Mouse (Mus musculus) thymus, postnatal 4 days (tissue): ENCODE measurements around the gene Defb36.

Experiments used
- DNase-seq: peaks from one replicate; pipeline ENCODE4 v3.0.0; 2021

Defb36 gene

GRCm38 (mm10) chr2:152622953-152623352, 18.8 kb downstream of the Defb36 start, which contains the start of gene Defb25:
Gene Defb25, minus strand, starts transcription at chr2:152623053.
- DNase-seq, result no peak

DNA sequence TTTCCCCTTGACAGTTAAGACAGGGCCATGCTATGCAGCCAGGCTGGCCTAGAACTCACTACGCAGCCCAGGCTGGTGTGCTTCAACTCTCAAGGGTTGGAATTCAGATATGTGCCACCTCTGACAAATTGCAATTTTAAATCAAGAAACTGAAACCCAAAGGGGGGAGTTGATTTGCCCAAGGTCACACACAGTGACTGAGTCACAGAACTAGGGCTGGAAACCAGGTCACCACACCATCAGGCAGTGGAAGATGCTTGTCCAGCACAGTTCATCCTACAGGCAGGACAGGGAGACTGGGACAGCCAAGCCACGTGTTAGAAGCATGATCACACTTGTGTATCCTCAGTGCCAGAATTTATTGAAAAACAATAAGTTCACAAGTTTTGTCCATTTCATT, 20.4 kb downstream of the Defb36 start:
- DNase-seq, result no peak

GRCm38 (mm10) chr2:152625256-152625655, 21.1 kb downstream of the Defb36 start:
- DNase-seq, result no peak

DNA sequence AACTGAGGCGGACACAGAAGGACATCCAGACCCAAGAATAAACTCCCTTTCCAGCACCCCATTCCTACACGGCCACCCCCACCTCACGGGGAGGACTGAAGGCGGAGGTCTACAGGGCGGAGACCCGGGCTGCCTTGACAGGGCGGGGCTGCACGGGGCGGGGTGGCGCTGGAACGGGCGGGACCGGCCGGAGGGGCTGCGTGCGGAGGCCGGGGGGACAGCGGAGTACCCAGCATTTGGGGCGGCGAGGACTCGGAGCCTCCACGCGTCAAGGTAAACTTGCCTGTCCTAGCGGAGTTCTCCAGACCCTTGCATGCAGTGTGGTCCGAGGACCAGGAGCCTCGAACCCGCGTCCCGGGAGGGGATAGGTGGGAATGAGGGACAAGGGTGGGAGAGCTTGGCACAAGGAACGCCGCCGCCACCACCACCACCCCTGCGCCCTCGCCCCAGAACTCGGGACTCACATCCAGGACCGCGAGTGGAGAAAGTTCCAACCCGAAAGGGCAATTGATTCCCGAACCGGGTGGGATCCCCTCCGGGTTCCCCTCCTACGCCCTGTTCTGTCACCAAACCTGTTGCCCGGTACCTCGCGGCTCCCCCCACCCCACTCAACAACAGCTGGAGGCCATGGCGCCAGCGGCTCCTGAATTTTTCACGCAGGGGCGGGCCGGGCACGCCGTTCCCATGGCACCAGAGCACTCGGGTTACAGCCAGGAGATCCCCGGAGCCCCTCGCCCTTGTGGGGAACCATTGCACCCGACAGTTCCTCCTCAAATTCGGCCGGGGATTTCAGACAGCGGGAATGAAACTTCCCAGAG, 22.9 kb downstream of the Defb36 start, which contains the start of gene Rem1:
Rem1 (plus strand) TSS at position 178 of the 818 bp plus-strand sequence.
- DNase-seq, result no peak

DNA sequence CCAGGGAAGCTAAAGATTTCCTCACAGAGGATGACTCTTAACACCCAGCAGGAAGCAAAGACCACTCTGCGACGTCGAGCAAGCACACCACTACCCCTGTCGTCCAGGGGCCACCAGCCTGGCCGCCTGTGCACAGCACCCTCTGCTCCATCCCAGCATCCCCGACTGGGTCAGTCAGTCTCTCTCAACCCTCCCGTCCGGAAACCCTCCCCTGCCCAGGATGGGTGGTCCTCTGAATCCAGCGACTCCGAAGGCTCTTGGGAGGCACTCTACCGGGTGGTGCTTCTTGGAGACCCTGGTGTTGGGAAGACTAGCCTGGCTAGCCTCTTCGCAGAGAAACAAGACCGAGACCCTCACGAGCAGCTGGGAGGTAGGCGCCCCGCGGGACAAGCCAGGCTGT, 23.9 kb downstream of the Defb36 start:
- no peak for DNase-seq

GRCm38 (mm10) chr2:152629239-152629638, 25.1 kb downstream of the Defb36 start:
- no peak for DNase-seq

DNA sequence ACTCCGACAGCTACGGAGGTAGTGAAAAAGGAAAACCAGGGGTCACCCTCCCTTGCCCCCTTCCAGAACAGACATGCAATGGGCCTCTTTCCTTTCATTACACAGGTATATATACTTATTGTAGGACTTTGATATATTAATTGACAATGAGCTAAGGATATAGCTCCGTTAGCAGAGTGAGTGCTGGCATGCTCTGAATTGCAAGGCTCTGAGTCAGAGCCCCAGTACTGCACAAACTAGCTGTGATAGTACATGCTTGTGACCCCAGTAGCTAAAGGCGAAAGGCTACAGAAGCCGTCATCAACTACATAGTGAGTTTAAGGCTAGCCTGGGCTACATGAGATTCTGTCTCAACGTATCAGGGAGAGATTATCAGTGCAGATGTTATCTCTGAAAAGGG, 25.8 kb downstream of the Defb36 start:
- DNase-seq, result no peak

DNA sequence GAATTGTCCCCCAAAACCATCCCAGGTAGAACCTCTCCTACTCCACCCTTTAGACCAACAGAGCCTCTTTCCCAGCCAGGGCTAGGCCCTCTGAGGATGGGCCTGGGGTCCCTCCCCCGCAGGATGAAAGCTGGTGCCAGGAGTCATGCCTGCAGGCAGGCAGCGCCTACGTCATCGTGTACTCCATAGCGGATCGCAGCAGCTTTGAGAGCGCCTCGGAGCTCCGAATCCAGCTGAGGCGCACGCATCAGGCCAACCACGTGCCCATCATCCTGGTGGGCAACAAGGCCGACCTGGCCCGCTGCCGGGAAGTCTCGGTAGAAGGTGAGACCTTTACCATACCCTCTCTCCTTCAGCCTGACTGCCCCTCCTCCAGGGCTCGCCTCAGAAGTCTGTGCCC, 29.2 kb downstream of the Defb36 start:
- no peak for DNase-seq

DNA sequence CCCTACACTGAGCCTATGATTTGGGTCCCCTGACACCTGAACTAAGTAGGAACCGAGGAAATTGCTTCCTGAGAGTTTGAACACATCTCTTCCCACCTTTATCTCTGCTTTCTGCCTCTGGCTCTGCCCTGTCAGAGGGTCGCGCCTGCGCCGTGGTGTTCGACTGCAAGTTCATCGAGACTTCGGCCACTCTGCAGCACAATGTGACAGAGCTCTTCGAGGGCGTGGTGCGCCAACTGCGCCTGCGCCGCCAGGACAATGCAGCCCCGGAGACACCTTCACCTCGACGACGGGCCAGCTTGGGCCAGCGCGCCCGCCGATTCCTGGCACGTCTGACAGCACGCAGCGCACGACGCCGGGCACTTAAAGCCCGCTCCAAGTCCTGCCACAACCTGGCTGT, 30.2 kb downstream of the Defb36 start:
- DNase-seq, result no peak

DNA sequence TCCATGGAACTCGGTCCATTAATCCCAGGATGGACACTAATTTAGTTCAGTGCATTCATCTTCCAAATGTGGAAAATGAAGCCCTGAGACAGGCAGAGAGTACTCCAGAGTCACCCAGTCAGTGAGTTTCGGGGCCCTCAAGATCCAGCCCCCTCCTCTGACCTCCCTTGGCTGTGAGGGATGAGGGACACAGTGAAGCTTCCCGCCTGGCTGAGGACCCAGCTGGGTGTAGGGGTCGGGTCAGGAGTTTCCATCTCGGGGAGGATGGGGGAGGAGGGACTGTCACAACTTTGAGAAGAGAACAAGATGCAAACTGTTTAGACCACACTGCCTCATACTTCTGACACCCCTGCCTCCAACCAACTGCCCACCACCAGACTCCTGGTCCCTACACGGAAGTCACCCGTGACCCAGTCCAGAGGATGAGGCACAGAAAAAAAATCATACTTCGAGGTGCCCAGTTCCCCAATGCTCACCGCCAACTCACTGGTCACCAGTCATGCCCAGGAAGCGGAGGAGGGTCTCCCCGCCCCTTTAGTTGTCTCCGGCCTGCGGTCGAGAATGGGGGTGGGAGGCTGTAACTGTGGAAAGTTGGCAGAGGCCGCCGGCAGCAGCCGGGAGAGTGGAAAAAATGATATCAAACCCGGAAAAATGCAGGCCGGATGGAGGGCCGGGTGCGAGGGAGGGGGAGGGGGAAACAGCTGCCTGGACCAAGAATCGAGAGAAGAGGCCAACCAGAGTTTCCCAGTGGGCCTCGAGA, 32.3 kb downstream of the Defb36 start:
- DNase-seq, result no peak

GRCm38 (mm10) chr2:152637006-152637322, 32.8 kb downstream of the Defb36 start:
- DNase-seq, result no peak

DNA sequence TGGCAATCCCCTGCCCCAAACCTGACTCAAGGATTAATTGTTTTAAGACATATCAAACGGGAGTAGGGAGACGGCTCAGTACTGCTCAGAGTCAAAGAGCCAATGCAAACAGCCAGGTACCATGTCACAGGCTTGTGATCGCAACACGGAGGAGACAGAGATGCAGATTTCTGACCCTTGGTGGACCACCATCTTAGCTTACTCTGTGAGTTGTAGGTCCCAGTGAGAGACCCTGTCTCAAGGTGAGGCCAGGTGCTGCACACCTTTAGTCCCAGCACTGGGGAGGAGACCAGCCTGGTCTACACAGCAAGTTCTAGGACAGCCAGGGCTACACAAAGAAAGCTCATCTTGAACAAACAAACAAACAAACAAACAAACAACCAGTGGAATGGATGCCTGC, 33.3 kb downstream of the Defb36 start:
- no peak for DNase-seq

DNA sequence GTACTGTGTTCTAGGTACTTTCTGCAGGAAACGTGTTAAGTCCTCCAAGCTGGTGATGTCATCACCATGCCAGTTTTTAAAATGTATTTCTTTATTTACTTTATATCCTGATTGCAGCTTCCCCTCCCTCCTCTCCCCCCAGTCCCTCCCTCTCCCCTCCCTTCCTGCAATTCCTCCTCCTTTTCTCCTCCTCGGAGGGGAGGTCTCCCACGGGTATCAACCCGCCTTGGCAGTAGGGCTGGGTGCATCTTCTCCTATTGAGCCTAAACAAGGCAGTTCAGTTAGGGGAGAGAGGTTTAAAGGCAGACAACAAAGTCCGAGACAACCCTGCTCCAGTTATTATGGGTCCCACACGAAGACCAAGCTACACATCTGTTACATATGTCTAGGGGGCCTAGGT, 34.7 kb downstream of the Defb36 start:
- no peak for DNase-seq

DNA sequence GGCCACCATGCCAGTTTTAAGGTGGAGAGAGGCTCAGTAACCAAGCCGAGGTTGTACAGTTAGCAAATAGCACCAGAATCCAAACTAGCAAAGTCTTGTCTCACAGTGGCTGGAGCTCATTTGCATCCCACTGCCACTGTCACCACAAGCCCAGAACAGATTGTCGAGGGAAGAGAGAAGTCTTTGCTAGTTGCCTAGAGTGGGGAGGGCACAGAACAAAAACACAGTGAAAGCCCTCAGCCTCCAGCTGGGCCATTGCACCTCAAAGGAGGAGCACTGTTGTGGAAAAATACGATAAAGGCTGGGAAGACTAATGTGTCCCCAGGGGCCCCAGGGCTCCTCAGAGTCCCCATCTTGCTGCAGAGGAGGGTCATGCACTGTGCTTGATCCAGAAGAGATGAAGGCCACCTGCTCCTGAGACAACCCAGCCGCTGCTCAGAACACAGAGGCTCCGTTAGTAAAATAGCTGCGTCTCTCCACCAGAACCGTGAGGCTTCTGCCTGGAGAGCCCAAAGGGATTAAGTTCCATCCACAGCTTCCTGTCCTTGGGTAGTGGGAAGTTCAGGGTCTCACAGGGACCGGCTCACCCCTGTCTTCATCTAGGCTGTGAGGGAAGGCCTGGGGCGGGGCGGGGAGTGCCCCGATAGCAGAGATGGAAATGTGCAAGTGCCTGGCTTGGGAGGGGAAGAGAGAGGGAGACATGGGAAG, 35.4 kb downstream of the Defb36 start:
- DNase-seq, result no peak

DNA sequence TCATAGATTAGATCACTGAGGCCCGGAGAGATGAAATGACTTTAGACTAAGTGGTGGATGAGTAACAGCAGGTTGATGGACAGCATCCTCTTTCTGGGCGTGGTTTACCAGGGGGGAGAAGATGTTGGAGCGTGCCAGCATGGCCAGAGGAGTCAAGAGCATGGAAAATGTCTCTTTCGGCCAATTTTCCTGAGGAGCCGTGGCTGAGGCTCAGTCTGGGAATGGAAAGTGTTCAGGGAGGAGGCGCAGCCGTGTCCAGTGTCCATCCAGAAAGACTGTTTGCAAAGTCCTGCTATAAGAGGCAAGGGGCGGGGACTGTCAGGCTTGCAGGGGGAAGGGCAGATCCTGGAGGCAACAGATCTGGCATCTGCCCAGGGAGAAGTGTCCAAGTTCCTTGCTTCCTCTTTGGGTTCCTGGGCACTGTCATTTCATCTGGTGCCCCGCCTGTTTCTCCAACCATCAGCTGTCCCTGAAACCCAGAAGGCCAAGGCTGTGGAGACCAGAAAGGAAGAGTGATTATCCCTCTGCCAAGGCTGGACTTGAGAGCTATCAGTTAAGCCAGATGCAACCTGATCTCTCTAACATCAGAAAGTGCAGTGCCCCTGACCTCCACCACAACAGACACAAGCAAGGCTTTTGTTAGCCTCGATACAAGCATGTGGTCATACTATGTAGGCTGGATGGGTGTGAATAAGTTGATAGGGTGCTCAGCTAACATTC, 48.9 kb downstream of the Defb36 start:
- no peak for DNase-seq

DNA sequence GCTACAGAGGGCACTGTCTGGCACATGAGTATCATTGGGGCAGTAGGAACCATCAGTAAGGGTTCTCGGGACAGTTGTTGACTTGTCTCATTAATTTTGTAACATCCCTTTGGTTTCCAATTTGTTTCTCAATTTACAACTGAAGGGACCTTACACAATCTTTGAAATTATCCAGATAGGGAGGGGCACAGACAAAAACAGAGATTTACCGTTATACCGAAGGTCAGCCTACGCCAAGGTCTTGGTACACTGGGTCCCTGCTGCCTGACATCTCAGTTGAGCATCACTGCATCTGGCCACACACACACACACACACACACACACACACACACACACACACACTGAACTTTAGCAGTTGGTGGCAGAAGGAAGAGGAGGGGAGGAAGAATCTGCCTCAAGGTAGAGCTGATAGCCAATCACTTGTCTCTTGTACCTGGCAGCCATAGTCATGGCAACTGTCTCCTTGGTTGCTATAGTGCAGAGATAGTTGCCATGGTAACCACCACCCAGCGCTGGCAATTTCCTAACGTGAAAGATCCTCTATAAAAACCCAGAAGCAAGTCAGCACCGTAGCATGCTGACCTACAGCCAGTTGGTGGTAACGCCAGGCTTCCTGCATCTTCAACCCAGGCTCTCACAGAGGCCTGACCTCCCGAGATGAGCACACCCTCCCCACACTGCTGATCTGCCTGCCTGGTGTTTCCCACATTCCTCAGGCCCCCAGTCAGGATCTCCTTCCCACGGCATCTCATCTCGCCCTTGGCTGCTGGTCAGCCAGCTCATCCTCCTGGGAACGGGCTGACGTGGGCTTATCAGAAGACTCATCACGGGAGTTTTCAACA, 50.0 kb downstream of the Defb36 start:
- DNase-seq, result no peak

GRCm38 (mm10) chr2:152657398-152657797, 53.3 kb downstream of the Defb36 start:
- DNase-seq, result peak; percentile 38

DNA sequence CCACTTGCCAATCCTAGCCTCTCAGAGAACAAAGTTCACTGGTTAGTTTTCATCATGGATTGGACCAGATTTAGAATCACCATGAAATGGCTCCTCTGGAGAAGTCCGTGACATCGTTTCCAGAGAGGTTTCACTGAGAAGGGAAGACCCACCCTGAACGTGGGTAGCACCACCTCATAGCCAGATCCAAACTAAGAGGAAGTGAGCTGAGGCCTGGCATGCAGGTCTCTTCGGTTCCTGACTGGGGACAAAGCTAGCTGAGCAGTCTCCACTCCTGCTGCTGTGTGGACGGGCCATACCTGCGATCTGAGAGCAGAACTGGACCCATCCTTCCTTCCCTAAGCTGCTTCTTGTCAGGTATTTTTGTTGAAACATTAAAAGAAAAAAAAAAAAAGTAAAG, 57.0 kb downstream of the Defb36 start:
- DNase-seq, result no peak
